Mouse (Mus musculus): ENCODE measurements around the gene Dnajc13. TPM values are rescaled to one million over a fixed set of nuclear protein-coding genes. Genes with fewer than 3 reads are reported as not detected.

Gene Dnajc13
- polyA plus RNA-seq, 1 experiment from 2014 or later: 19.3 TPM

DNA sequence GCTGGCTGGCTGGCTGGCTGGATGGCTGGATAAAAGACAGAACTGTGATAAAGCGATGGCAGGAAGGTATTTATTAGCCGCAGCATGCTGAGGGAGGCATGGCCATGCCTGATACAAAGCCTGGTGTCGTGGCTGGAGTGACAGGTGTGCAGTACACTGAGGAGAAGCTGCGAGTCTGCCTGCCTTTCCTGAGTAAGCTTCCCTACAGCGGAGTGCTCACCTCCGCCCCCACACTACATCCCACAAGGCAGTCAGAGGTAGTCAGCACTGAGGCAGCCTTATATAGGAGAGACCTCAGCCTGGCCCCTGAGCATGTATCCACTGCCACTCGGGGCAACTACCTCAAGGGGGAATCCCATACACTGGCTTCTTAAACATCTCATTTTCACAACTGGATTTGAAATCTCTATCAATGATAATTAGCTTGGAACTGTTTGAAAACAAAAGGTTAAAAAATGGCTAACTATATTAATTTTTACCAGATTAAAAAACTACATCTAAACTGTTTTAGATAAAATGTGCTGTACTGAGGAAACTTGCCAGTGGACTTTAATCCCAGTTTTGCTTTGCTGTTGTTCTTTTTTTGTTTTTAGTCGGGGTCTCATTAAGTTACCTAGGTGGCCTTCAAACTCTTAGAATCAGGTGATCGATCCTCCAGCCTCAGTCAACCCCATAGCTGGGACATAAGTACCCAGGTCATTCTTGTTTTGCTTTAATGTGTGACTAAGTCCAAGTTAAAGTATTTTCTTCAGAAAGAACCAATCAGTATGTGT, 8.1 kb downstream of the Dnajc13 start:
- 59% methylated on average over 9 of the region's 9 CpGs for WGBS
- no peak for ATAC-seq (ENCODE audit: insufficient number of reproducible peaks, low FRiP score, low TSS enrichment, low read depth)

DNA sequence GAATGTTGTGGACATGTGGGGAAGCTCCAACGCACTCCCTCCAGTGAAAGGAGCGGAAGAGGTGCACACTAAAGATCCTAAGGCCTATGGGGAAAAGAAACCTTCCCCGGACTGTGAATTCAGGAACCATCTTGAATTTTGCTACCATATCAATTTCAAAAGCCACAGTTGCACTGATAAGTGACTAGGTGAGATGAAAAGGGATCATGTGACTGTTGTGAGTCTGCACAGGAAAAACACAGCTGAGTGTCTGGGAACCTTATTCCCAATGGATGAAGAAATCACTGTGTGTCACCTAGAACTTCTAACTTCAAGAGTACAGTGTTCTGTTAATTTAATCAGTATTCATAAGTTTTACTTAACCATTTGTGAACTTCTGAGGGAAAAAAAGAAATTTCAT, 10.1 kb downstream of the Dnajc13 start:
- peaks cover 9% of the 10 kb centered on the region for H3K4me1 ChIP-seq
- no peak overlapping the region for H3K9ac ChIP-seq
- no peaks in the 10 kb centered on the region for H3K27me3 ChIP-seq
- no peak overlapping the region for H3K4me2 ChIP-seq (replicated peaks)
- no peaks in the 10 kb centered on the region for H3K36me3 ChIP-seq
- ATAC-seq (ENCODE audit: insufficient number of reproducible peaks, low FRiP score, low TSS enrichment, low read depth): no peak
- no peaks in the 10 kb centered on the region for H3K9me3 ChIP-seq (replicated peaks)
- no peak overlapping the region for H3K27ac ChIP-seq (replicated peaks)
- 96% methylated on average over 3 of the region's 3 CpGs for WGBS
- H3K4me3 ChIP-seq (replicated peaks): no peak overlapping the region

More for the DNA sequence above, 8.1 kb downstream of the Dnajc13 start:
- H3K27me3 ChIP-seq: no peaks in the 10 kb centered on the region
- H3K4me1 ChIP-seq: peaks cover 9% of the 10 kb centered on the region
- no peaks in the 10 kb centered on the region for H3K36me3 ChIP-seq
- no peak overlapping the region for H3K4me3 ChIP-seq (replicated peaks)
- H3K9me3 ChIP-seq (replicated peaks): no peaks in the 10 kb centered on the region
- no peak overlapping the region for H3K9ac ChIP-seq
- H3K27ac ChIP-seq (replicated peaks): no peak overlapping the region
- H3K4me2 ChIP-seq (replicated peaks): no peak overlapping the region

DNA sequence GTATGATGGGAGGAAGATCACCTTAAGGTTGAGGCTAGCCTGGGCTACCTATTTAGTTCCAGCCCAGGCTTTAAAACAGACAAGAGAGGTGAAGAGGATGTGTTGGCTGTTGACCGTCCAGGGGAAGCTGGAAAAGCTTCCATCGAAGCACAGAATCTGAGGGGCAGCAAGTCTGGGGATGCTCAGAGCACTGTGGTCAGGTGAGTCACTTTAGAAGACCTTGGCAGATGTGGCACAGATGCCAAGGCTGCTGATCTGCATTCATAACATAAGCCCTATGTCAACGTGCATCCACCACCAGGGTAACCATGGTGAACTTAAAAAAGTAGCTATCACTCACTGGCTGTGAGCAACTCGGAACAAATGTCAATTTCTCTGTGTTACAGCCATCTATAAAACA, 11.0 kb downstream of the Dnajc13 start:
- Histone ChIP-seq H3K4me2 (replicated peaks) (no peak overlapping the region), H3K27me3 (no peaks in the 10 kb centered on the region), H3K27ac (replicated peaks) (no peak overlapping the region), H3K9me3 (replicated peaks) (no peaks in the 10 kb centered on the region), H3K4me1 (peaks cover 6% of the 10 kb centered on the region), H3K4me3 (replicated peaks) (no peak overlapping the region), H3K36me3 (no peaks in the 10 kb centered on the region), H3K9ac (no peak overlapping the region)
- WGBS: 85% methylated on average over 4 of the region's 4 CpGs
- no peak for ATAC-seq (ENCODE audit: insufficient number of reproducible peaks, low FRiP score, low TSS enrichment, low read depth)

DNA sequence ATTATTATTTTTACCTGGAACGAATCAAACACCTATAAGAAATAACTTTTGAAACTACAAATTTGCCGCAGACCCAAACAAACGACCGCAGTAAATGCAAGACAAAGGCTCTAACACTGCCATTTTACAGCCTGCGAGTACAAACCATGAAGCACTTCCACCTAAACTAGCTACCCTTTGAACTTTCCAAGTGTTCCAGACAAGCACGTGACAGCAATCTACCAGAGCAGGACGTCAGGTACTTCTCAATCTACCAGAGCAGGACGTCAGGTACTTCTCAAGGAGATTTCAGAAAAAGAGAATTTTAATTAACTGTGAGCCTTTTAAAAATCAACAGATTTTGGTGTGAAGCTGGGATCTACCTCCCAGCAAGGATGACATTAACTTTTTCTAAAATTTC, 11.6 kb downstream of the Dnajc13 start:
- H3K27ac ChIP-seq (replicated peaks): no peak overlapping the region
- H3K36me3 ChIP-seq: 0 out of 2 replicates have a peak, but pooled peaks cover 1% of the 10 kb centered on the region
- 80% methylated on average over 8 of the region's 8 CpGs for WGBS
- no peak overlapping the region for H3K9ac ChIP-seq
- no peak overlapping the region for H3K4me2 ChIP-seq (replicated peaks)
- H3K4me3 ChIP-seq (replicated peaks): no peak overlapping the region
- peaks cover 6% of the 10 kb centered on the region for H3K4me1 ChIP-seq
- H3K9me3 ChIP-seq (replicated peaks): no peaks in the 10 kb centered on the region
- H3K27me3 ChIP-seq: no peaks in the 10 kb centered on the region
- no peak for ATAC-seq (ENCODE audit: insufficient number of reproducible peaks, low FRiP score, low TSS enrichment, low read depth)

DNA sequence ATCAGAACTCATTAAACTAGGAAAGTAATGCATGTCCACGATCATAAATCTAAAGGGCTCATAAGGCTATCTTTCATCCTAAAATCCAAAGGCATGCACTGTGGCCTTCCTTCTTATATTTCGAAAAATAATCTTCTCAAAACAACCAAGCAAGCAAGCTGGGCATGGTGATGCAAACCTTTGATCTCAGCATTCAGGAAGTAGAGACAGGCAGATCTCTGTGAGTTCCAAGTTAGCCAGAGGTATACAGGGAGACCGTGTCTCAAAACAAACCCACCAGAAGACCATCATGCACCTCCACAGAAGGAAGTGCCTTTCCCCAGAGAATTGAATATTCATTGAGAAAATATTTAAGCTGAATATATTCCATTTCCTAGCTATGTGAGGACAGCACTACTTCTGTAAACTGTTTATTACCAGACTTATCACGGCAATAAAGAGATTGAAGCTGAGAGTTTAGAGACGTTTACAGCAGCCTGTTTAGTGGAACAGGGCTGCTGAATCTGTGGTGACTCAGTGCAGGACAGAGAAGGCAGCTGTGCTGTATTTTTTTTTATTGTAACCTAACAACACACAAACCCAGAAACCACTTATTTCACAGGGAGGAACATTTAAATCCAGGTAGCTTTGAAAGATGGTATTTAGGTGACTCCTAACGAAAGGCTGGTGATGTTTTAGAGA, 15.3 kb downstream of the Dnajc13 start:
- 0 out of 2 replicates have a peak, but pooled peaks cover 3% of the 10 kb centered on the region for H3K4me1 ChIP-seq
- no peak overlapping the region for H3K27ac ChIP-seq (replicated peaks)
- no peak overlapping the region for H3K9ac ChIP-seq
- no peak overlapping the region for H3K4me2 ChIP-seq (replicated peaks)
- H3K9me3 ChIP-seq (replicated peaks): no peaks in the 10 kb centered on the region
- no peaks in the 10 kb centered on the region for H3K27me3 ChIP-seq
- 64% methylated on average over 6 of the region's 6 CpGs for WGBS
- H3K36me3 ChIP-seq: 0 out of 2 replicates have a peak, but pooled peaks cover 9% of the 10 kb centered on the region
- no peak overlapping the region for H3K4me3 ChIP-seq (replicated peaks)
- no peak for ATAC-seq (ENCODE audit: insufficient number of reproducible peaks, low FRiP score, low TSS enrichment, low read depth)

DNA sequence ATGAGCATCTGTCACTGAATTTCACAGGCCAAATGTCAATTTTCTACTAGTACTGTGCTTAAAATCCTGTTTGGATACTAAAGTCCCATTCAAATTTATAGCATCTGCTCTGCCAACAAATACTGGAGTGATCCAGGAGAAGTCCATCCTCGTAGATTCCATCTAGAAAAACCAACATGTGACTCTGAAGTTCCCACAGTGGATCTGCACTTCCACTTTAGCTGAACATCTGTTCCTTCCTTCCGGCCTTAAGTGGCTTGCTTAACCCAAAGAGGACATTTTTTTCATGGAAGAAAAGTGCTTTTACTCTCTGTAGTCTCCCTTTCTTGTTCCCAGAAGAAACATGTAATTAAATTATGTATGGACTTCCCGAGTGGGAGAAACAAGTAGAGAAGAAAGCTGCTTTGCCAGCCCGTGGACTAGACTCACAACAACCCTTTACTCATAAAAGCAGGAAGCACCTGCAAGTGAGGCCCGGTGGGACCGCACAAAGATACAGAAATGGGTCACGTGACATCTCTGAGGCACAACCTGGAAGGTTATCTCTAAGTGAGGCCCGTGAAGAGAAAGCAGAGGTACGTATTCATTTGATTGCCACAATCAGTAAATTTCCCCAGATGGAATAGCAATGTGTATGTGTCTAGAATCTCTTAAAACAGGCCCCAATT, 18.8 kb downstream of the Dnajc13 start:
- Histone ChIP-seq H3K4me1 (no peaks in the 10 kb centered on the region), H3K36me3 (0 out of 2 replicates have a peak, but pooled peaks cover 12% of the 10 kb centered on the region), H3K9ac (no peak overlapping the region), H3K9me3 (replicated peaks) (no peaks in the 10 kb centered on the region), H3K27me3 (no peaks in the 10 kb centered on the region), H3K4me3 (replicated peaks) (no peak overlapping the region), H3K27ac (replicated peaks) (no peak overlapping the region), H3K4me2 (replicated peaks) (no peak overlapping the region)
- 79% methylated on average over 9 of the region's 9 CpGs for WGBS
- ATAC-seq (ENCODE audit: insufficient number of reproducible peaks, low FRiP score, low TSS enrichment, low read depth): no peak

DNA sequence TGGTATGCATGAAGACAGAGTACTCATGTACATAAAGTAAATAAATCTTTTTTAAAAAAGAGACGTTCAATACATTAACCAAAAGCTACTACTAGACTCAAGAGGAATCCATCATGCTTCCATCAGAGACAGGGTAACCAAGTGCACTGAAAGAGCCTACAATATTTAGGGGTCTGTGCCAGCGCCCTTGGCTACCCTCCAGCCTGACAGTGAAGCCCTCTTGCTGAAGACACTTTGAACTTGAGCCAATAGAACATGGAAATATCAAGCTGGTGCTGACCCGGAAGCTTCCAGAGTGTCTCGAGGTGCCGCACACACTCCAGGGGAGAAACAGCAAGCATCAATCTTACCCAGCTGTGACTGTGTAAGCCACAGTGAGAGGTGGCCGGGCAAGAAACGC, 22.6 kb downstream of the Dnajc13 start:
- Histone ChIP-seq H3K36me3 (peaks cover 22% of the 10 kb centered on the region), H3K9me3 (replicated peaks) (no peaks in the 10 kb centered on the region)
- no peak for ATAC-seq (ENCODE audit: insufficient number of reproducible peaks, low FRiP score, low TSS enrichment, low read depth)

DNA sequence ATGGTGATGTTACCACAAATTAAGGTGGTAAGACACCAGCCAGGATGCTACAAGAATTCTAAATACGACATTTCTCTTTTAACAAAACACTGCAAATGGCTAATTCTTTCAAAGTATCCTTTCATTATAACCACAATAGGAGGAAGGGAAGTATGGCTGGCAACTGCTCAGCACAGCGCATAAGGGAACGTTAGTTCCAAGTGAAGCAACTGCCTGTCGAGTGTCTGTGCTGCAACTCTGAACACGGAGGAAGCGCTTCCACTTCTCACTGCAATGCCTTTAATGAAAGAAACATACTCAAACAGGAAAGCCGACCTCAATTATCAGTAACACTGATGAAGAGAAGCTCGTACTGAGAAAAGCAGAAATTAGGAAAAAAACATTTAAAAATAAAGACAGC, 23.7 kb downstream of the Dnajc13 start:
- Histone ChIP-seq H3K9me3 (replicated peaks) (no peaks in the 10 kb centered on the region), H3K27ac (replicated peaks) (no peak overlapping the region)

More for the DNA sequence above, 22.6 kb downstream of the Dnajc13 start:
- Histone ChIP-seq H3K4me2 (replicated peaks) (no peak overlapping the region), H3K27me3 (no peaks in the 10 kb centered on the region), H3K27ac (replicated peaks) (no peak overlapping the region), H3K4me1 (no peaks in the 10 kb centered on the region), H3K9ac (no peak overlapping the region), H3K4me3 (replicated peaks) (no peak overlapping the region)
- 88% methylated on average over 7 of the region's 7 CpGs for WGBS

DNA sequence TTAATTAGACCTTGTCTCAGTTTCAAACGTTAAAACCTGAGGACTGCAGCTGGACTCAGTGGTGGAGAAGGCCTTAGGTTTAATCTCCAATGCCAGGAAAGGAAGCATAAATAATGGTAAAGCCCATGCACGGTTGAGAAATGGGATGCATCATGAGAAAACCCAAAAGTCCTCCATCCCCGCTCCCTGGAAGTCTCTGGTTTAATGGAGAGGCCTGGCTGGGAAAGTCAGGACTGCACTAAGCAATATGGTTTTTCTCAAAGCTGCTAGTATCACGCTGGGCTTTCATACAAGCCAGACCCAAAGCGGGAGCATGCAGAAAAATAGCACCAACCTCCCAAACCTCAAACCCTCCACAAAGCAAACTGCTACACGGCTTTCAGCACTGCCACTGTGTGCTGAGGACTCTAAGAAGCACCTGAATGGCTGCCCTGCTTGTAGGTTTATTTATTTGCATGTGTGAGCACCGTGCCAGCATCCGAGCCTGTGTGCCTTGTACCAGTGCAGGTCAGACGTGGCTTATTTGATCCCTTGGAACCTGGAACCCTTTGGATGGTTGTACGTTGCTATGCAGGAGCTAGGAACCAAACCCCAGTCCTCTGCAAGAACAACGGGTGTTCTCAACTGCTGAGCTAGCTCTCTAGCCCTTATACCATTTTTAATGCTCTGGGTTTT, 26.3 kb downstream of the Dnajc13 start:
- Histone ChIP-seq H3K36me3 (peaks cover 55% of the 10 kb centered on the region), H3K9ac (no peak overlapping the region), H3K4me2 (replicated peaks) (no peak overlapping the region), H3K27me3 (no peaks in the 10 kb centered on the region), H3K27ac (replicated peaks) (no peak overlapping the region), H3K4me1 (no peaks in the 10 kb centered on the region), H3K4me3 (replicated peaks) (no peak overlapping the region), H3K9me3 (replicated peaks) (no peaks in the 10 kb centered on the region)
- ATAC-seq (ENCODE audit: insufficient number of reproducible peaks, low FRiP score, low TSS enrichment, low read depth): no peak
- 90% methylated on average over 11 of the region's 11 CpGs for WGBS

More for the DNA sequence above, 23.7 kb downstream of the Dnajc13 start:
- Histone ChIP-seq H3K4me2 (replicated peaks) (no peak overlapping the region), H3K4me1 (no peaks in the 10 kb centered on the region), H3K9ac (no peak overlapping the region), H3K27me3 (no peaks in the 10 kb centered on the region), H3K36me3 (peaks cover 32% of the 10 kb centered on the region), H3K4me3 (replicated peaks) (no peak overlapping the region)
- no peak for ATAC-seq (ENCODE audit: insufficient number of reproducible peaks, low FRiP score, low TSS enrichment, low read depth)
- 87% methylated on average over 8 of the region's 8 CpGs for WGBS

DNA sequence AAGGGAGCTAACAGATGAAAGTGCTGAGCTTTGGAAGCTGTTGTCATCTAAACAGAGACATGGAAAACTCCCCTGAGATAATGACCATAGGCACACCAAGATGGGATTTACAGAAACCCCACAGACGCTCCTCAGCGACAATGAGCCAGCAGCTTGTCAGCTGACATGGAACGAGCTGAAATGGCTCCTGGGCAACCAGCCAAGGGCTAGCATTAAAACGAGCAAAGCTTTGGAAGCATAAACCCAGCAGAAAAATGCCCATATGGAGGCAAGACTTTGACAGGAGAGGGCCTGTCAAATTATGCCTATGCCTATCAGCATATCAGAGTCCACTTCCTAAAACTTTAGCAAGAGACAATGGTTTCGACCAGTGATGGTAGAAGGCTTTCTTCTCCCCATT, 27.0 kb downstream of the Dnajc13 start:
- Histone ChIP-seq H3K36me3 (peaks cover 60% of the 10 kb centered on the region), H3K4me1 (no peaks in the 10 kb centered on the region)
- no peak for ATAC-seq (ENCODE audit: insufficient number of reproducible peaks, low FRiP score, low TSS enrichment, low read depth)

DNA sequence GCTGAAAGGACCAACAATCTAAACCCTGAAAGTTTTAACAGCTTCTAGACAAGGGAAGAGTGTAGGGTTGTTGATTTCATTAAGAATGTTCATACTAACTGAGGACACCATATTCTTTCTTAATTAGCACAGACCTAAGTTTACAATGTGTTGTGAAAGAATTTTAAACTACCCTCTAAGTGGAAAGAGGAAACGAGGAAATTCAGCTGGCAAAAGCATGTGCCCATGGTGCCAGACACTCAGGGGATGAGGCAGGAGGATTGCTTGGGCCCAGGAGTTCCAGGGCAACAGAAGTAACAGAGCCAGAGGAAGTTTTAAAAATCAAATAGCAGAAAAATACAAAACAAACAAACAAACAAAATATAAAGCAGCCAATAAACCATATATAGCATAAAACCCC, 28.9 kb downstream of the Dnajc13 start:
- 83% methylated on average over 1 of the region's 1 CpGs for WGBS
- H3K4me1 ChIP-seq: no peaks in the 10 kb centered on the region
- ATAC-seq (ENCODE audit: insufficient number of reproducible peaks, low FRiP score, low TSS enrichment, low read depth): no peak
- H3K9ac ChIP-seq: no peak overlapping the region
- no peak overlapping the region for H3K4me3 ChIP-seq (replicated peaks)
- no peaks in the 10 kb centered on the region for H3K27me3 ChIP-seq
- H3K36me3 ChIP-seq: peaks cover 72% of the 10 kb centered on the region
- no peak overlapping the region for H3K27ac ChIP-seq (replicated peaks)
- no peak overlapping the region for H3K4me2 ChIP-seq (replicated peaks)
- no peaks in the 10 kb centered on the region for H3K9me3 ChIP-seq (replicated peaks)

More for the DNA sequence above, 27.0 kb downstream of the Dnajc13 start:
- no peak overlapping the region for H3K4me3 ChIP-seq (replicated peaks)
- no peaks in the 10 kb centered on the region for H3K27me3 ChIP-seq
- WGBS: 50% methylated on average over 5 of the region's 5 CpGs
- no peak overlapping the region for H3K27ac ChIP-seq (replicated peaks)
- no peak overlapping the region for H3K4me2 ChIP-seq (replicated peaks)
- H3K9ac ChIP-seq: no peak overlapping the region
- H3K9me3 ChIP-seq (replicated peaks): no peaks in the 10 kb centered on the region
